Mouse (Mus musculus) hindbrain, embryonic 15.5 days (tissue): Measurements from ENCODE around the gene Ptch2. TPM values are rescaled to one million over a fixed set of nuclear protein-coding genes. Genes with fewer than 3 reads are reported as not detected.

Experiments
- ATAC-seq: fragments of 200-750 bp; cut with Nextera tagmentation; 2 replicates; pipeline ENCODE4 v1.8.0; 2017; ENCODE audit warnings: low read depth, moderate number of reproducible peaks, moderate TSS enrichment; ENCODE audit not compliant: low FRiP score
- H3K27ac ChIP-seq: fragments of 300-500 bp; sonication (generic); replicated peaks from 2 replicates; pipeline ENCODE4 v1.5.1; 2015; ENCODE audit warnings: mild to moderate bottlenecking, inconsistent platforms
- H3K27me3 ChIP-seq: fragments of 300-500 bp; sonication (generic); 2 replicates; pipeline ENCODE4 v1.6.1; 2015; ENCODE audit warnings: control low read depth, inconsistent platforms
- H3K36me3 ChIP-seq: fragments of 300-500 bp; sonication (generic); 2 replicates; pipeline ENCODE4 v1.6.1; 2015; ENCODE audit warnings: control low read depth, inconsistent platforms
- H3K4me1 ChIP-seq: fragments of 300-500 bp; sonication (generic); replicated peaks from 2 replicates; pipeline ENCODE4 v1.6.1; 2015; ENCODE audit warnings: control low read depth, inconsistent platforms
- H3K4me2 ChIP-seq: fragments of 300-500 bp; sonication (generic); 2 replicates; pipeline ENCODE4 v1.6.1; 2015; ENCODE audit warnings: moderate library complexity, mild to moderate bottlenecking, inconsistent platforms
- H3K4me3 ChIP-seq: fragments of 300-500 bp; sonication (generic); 2 replicates; pipeline ENCODE4 v1.5.1; 2015; ENCODE audit warnings: mild to moderate bottlenecking, inconsistent platforms
- H3K9ac ChIP-seq: fragments of 300-500 bp; sonication (generic); 2 replicates; pipeline ENCODE4 v1.6.1; 2015; ENCODE audit warnings: inconsistent platforms
- H3K9me3 ChIP-seq: fragments of 300-500 bp; sonication (generic); 2 replicates; pipeline ENCODE4 v1.6.1; 2016; ENCODE audit warnings: control low read depth, inconsistent platforms
- WGBS: fragments of 180-500 bp; shearing (Covaris S2); methylation state at CpG from one replicate; pipeline ENCODE4 v1.1.7; 2015; 5-methylcytosine and 5-hydroxymethylcytosine counted together
- polyA plus RNA-seq: library from polyadenylated mRNA; unstranded; fragments of >200 nt; fragmentation: Nextera tagmentation; extraction: Ambion mirVana; gene quantifications from 2 replicates; pipeline ENCODE4 v1.2.1, GENCODE M21; 2015

The Ptch2 gene
- polyA plus RNA-seq, 1 experiment from 2014 or later: 8.0 TPM

DNA sequence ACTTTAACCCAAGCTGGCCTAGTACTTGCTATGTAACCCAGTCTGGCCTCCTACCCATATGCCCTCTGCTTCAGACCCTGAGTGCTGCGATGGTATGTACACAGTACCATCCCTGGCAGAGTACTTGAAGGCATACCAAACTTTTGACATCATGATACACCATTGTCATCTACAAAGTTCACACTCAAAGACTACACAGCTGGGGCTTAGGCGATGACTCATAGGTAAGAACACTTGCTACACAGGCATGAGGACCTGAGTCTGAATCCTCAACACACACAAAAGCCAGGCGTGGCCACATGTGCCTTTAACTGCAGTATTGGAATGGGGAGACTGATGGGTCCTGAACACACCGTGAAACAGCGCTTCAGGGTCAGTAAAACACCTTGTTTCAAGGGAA lies 24.7 kb upstream of the Ptch2 start:
- ATAC-seq: no peak
- 97% methylated on average over 5 of the region's 5 CpGs for WGBS
- Histone ChIP-seq H3K27me3 (no peaks in the 10 kb centered on the region), H3K4me3 (no peak overlapping the region), H3K9me3 (no peaks in the 10 kb centered on the region), H3K36me3 (peaks cover 73% of the 10 kb centered on the region), H3K9ac (no peak overlapping the region), H3K4me1 (no peaks in the 10 kb centered on the region), H3K27ac (no peak overlapping the region), H3K4me2 (no peak overlapping the region)

DNA sequence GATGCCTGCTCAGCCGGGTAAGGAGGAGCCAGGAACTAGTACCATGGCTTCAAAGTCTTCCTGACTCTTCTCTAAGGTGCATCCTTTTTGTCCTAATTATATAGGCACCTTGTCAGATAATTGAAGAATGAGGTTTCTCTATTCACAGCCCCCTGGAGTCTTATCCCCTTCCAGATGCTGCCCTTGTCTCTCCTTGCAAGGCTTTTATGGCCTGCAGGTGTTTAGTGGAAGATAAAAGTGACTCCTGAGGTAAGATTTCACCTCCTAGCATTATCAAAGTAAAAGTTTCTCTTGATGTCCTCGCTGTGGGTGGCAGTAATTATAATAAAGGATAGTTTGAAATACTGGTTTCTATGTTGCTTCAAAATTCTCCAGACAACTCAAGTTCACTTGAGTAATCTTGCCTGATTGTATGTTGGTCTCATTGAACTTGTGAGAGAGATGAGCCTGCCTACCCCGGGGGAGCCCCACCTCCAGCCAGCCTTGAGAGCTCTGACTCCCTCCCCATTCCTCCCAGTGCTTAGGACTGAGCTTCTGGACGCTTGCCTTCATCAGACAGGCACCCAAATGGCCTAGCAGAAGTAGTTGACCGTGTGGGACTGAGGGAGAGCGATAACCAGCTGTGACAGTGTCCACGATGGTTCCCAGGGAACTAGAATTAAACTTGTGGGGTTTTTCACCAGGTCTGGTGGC lies 7.8 kb upstream of the Ptch2 start:
- Histone ChIP-seq H3K36me3 (peaks cover 13% of the 10 kb centered on the region; the same call in 1 of the 2 replicates), H3K4me3 (no peak overlapping the region), H3K9ac (no peak overlapping the region), H3K4me2 (no peak overlapping the region), H3K9me3 (no peaks in the 10 kb centered on the region), H3K4me1 (no peaks in the 10 kb centered on the region), H3K27ac (no peak overlapping the region), H3K27me3 (no peaks in the 10 kb centered on the region)
- 83% methylated on average over 7 of the region's 7 CpGs for WGBS
- no peak for ATAC-seq

DNA sequence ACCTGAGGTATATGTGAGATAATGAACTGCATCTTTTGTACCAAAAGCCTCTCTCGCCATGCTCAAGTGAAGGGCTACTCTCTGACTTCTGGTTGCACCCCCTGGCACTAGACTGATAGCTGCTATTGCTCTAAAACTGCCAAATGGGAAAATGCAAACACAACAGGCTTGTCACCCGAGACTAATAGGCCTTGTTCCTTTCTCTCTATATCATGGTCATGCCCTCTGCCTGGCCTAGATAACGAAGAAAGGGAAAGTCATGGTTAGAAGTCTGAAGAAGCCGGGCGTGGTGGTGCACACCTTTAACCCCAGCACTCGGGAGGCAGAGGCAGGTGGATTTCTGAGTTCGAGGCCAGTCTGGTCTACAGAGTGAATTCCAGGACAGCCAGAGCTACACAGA lies 5.3 kb upstream of the Ptch2 start:
- H3K4me3 ChIP-seq: no peak overlapping the region
- no peak for ATAC-seq
- H3K9me3 ChIP-seq: no peaks in the 10 kb centered on the region
- no peak overlapping the region for H3K27ac ChIP-seq
- 0 out of 2 replicates have a peak, but pooled peaks cover 2% of the 10 kb centered on the region for H3K27me3 ChIP-seq
- peaks cover 3% of the 10 kb centered on the region for H3K4me1 ChIP-seq
- H3K36me3 ChIP-seq: peaks cover 13% of the 10 kb centered on the region; the same call in 1 of the 2 replicates
- H3K4me2 ChIP-seq: no peak overlapping the region
- no peak overlapping the region for H3K9ac ChIP-seq
- 81% methylated on average over 7 of the region's 7 CpGs for WGBS

DNA sequence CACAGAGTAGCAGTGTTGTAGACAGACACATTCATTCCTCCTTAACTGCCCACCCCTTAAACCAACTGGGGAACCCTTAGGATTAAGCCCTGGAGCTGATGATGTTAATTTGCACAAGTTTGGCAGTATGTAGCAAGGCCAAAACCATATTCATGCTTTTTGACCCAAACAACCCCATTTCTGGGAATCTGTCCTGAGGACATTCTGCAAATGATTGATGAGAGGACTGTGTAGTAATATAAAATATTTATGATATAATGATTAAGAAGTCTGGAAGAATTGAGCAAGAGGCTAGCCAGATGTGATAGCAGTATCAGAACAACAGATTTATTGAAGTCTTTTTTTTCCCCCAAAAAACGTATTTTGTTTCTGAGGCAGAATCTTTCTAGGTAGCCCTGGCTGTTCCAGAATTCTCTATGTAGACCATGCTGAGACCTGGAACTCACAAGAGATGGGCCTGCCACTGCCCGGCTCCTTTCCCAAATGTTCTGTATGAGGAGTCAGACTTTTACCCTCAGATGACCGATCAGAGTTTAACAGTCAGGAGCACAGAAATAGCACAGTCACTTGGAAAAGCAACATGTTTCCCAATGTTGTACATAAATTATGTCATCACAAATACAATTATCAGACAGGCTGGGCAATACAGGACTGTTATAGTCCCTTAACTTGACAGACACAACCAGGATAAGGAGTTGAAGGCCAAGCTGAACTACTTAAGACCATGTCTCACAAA lies 1.1 kb upstream of the Ptch2 start:
- Histone ChIP-seq H3K9ac (no peak overlapping the region), H3K4me1 (peaks cover 34% of the 10 kb centered on the region), H3K4me2 (no peak overlapping the region), H3K4me3 (no peak overlapping the region), H3K27ac (no peak overlapping the region), H3K27me3 (0 out of 2 replicates have a peak, but pooled peaks cover 2% of the 10 kb centered on the region), H3K36me3 (no peaks in the 10 kb centered on the region), H3K9me3 (no peaks in the 10 kb centered on the region)
- WGBS: 86% methylated on average over 3 of the region's 3 CpGs
- no peak for ATAC-seq

DNA sequence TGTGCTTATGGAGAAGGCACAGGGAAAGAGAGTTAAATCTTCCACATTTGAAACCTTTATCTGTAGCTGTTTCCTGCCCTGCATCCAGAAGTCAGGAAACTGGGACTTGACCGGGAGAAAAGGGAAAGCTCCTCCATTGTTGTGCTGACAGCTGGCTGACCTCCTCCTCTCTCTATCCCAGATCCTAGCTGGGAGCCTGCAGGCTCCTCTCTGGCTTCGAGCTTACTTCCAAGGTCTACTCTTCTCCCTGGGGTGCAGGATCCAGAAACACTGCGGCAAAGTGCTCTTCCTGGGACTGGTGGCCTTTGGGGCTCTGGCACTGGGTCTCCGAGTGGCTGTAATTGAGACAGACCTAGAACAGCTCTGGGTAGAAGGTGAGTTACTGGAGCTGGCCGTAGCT lies 791 bp downstream of the Ptch2 start:
- Histone ChIP-seq H3K4me3 (peak overlapping the region; percentile 76), H3K9me3 (no peaks in the 10 kb centered on the region), H3K4me1 (peaks cover 34% of the 10 kb centered on the region), H3K36me3 (no peaks in the 10 kb centered on the region), H3K4me2 (peak overlapping the region; percentile 92), H3K9ac (peak overlapping the region; percentile 70), H3K27ac (peak overlapping the region; percentile 52), H3K27me3 (0 out of 2 replicates have a peak, but pooled peaks cover 2% of the 10 kb centered on the region)
- WGBS: 6% methylated on average over 5 of the region's 5 CpGs
- ATAC-seq: 0 out of 2 replicates have a peak, but pooled peaks have one; percentile 10

DNA sequence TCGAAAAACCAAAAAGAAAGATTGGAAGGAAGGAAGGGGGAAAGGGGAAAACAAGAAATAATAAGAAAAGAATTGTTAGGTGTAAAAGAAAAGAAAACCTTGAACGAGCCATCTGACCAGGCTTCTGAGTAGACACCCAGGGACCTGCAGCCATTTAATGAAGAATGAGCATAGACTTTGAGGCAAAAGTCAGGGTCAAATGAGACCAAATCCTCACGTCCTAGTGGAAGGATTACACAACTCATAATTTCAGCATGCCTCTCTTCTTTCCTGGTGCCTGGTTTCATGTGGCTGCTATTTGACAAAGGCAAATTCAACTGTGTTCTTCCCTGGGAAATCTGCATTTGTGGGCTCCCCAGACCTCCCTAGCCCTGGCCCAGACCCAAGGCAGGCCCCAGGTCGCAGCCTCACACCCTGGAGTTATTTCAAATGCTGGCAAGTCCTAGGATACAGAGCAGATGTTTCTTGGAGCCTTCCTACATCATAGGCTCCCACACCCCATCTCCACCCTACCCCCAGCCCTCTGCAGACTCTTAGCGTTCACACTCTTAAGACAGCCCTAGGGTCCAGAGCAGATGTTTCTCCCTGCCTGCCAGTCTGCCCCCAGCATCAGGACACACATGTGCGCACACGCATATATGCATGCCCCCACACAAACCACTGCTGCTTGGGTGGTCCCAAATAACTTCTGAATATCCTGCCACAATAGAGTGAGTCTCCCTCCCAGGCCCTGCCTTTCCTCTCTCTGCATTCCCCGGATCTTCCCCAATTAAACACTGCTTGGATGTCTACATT lies 2.3 kb downstream of the Ptch2 start:
- Histone ChIP-seq H3K36me3 (no peaks in the 10 kb centered on the region), H3K9me3 (no peaks in the 10 kb centered on the region), H3K4me3 (no peak overlapping the region), H3K27ac (no peak overlapping the region), H3K4me2 (peak overlapping the region; percentile 92), H3K4me1 (peaks cover 34% of the 10 kb centered on the region), H3K27me3 (0 out of 2 replicates have a peak, but pooled peaks cover 2% of the 10 kb centered on the region), H3K9ac (no peak overlapping the region)
- no peak for ATAC-seq
- 57% methylated on average over 8 of the region's 8 CpGs for WGBS

DNA sequence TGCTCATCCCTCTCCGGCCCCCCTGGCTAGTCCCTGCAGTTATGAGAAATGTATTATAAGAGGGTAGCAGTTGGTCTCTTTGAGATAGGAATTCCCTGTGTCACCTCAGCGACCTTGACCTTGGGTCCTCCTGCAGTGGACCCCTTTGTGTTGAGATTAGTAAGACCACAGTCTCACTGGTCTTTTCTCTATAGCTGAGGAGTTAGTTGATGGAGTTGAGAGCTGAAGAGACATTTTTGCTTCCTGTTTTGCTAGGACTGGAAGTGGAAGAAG lies 2.8 kb downstream of the Ptch2 start:
- Histone ChIP-seq H3K4me2 (peak overlapping the region; percentile 92; the same call in 1 of the 2 replicates), H3K4me3 (no peak overlapping the region), H3K36me3 (no peaks in the 10 kb centered on the region), H3K27ac (no peak overlapping the region), H3K4me1 (peaks cover 34% of the 10 kb centered on the region), H3K9me3 (no peaks in the 10 kb centered on the region), H3K9ac (no peak overlapping the region), H3K27me3 (0 out of 2 replicates have a peak, but pooled peaks cover 2% of the 10 kb centered on the region)
- ATAC-seq: no peak
- 75% methylated on average over 2 of the region's 2 CpGs for WGBS

DNA sequence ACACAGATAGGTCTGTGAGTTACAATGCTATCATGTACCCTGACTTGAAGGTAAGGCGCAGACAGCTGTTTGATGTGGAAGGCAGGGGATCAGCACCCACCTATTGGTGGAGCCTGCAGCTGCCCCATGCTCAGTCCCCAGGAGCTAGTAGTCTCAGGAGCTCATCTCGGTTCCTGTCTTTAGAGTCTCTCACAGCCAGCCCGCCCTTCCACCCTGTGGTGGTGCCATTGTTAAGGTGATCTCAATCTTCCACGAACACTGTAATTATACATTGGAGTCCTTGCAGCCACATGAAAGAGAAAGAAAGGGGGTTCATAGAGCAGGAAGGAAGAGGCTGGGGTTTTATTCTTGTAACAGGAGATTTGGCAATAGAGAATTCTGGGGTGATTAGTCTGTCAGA lies 4.2 kb downstream of the Ptch2 start:
- peaks cover 38% of the 10 kb centered on the region for H3K4me1 ChIP-seq
- H3K27ac ChIP-seq: no peak overlapping the region
- no peaks in the 10 kb centered on the region for H3K9me3 ChIP-seq
- no peak for ATAC-seq
- H3K4me3 ChIP-seq: no peak overlapping the region
- no peaks in the 10 kb centered on the region for H3K36me3 ChIP-seq
- WGBS: 67% methylated on average over 4 of the region's 4 CpGs
- no peaks in the 10 kb centered on the region for H3K27me3 ChIP-seq
- H3K4me2 ChIP-seq: no peak overlapping the region
- H3K9ac ChIP-seq: no peak overlapping the region

DNA sequence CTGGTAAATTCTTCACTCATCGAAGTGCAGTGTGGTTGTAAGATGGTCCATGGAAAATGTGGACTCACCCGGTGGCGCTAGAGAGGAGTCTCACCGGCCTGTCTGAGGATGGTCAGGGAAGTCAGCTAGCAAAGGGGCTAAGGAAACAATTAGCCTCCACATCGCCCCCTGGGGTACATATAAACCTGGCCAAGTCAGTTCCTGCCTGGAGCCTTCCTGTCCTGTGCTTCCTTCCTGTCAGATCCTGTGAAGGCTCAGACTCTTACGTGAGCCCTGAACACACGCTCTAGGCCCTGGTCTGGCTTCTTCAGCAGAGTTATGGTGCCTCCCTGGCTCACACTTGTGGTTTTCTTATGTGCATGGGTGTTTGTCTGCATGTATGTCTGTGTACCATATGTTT lies 5.3 kb downstream of the Ptch2 start:
- WGBS: 46% methylated on average over 7 of the region's 7 CpGs
- H3K9me3 ChIP-seq: no peaks in the 10 kb centered on the region
- ATAC-seq: no peak
- H3K27ac ChIP-seq: no peak overlapping the region
- H3K4me2 ChIP-seq: no peak overlapping the region
- H3K27me3 ChIP-seq: no peaks in the 10 kb centered on the region
- H3K36me3 ChIP-seq: no peaks in the 10 kb centered on the region
- no peak overlapping the region for H3K4me3 ChIP-seq
- H3K9ac ChIP-seq: no peak overlapping the region
- H3K4me1 ChIP-seq: peaks cover 31% of the 10 kb centered on the region

DNA sequence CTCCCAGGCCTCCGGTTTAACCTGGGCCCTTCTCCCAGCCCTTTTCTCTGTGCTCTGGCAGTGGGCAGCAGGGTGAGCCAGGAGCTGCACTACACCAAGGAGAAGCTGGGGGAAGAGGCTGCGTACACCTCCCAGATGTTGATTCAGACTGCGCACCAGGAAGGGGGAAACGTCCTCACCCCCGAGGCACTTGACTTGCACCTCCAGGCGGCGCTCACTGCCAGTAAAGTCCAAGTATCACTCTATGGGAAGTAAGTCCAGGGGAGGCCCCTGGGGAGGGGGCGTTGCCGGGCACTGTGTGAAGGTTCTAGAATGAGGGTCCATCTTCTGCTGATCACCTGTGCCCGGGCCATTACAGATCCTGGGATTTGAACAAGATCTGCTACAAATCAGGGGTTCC lies 8.8 kb downstream of the Ptch2 start:
- Histone ChIP-seq H3K27ac (no peak overlapping the region), H3K4me1 (0 out of 2 replicates have a peak, but pooled peaks cover 5% of the 10 kb centered on the region), H3K36me3 (peaks cover 10% of the 10 kb centered on the region; the same call in 1 of the 2 replicates), H3K9me3 (no peaks in the 10 kb centered on the region), H3K4me2 (no peak overlapping the region), H3K9ac (no peak overlapping the region), H3K4me3 (no peak overlapping the region), H3K27me3 (no peaks in the 10 kb centered on the region)
- ATAC-seq: no peak
- WGBS: 78% methylated on average over 10 of the region's 10 CpGs

DNA sequence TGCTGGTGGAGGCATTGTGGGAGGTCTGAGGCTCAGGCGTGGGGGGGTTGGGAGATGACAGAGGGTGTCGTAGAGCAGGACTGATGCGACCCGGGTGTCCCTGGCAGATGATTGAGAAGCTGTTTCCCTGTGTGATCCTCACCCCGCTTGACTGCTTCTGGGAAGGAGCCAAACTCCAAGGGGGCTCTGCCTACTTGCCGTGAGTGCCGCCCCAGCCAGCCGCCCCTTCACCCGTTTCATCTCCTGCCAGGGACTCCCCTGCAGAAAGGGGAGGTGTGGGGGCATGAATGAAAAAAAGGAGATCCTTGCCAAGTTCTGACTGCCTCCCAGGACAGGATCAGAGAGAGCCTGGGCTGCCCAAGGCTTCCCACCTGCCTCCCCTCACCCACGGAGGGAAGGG lies 9.3 kb downstream of the Ptch2 start:
- H3K4me1 ChIP-seq: 0 out of 2 replicates have a peak, but pooled peaks cover 5% of the 10 kb centered on the region
- no peak overlapping the region for H3K27ac ChIP-seq
- H3K27me3 ChIP-seq: no peaks in the 10 kb centered on the region
- ATAC-seq: no peak
- H3K36me3 ChIP-seq: peaks cover 15% of the 10 kb centered on the region; the same call in 1 of the 2 replicates
- no peak overlapping the region for H3K4me3 ChIP-seq
- no peak overlapping the region for H3K4me2 ChIP-seq
- WGBS: 50% methylated on average over 10 of the region's 10 CpGs
- H3K9ac ChIP-seq: no peak overlapping the region
- H3K9me3 ChIP-seq: no peaks in the 10 kb centered on the region
